Mouse (Mus musculus): ENCODE measurements around the gene Cstf3. TPM values are rescaled to one million over a fixed set of nuclear protein-coding genes. Genes with fewer than 3 reads are reported as not detected.
"Not testable (repeated sequence)": the region's sequence is repeated elsewhere in the genome, so short reads cannot be mapped to it uniquely, and the experiment has no call there.

The Cstf3 gene
- 12.0 TPM for polyA plus RNA-seq (2012; fragmentation: generic; extraction: Trizol)

DNA sequence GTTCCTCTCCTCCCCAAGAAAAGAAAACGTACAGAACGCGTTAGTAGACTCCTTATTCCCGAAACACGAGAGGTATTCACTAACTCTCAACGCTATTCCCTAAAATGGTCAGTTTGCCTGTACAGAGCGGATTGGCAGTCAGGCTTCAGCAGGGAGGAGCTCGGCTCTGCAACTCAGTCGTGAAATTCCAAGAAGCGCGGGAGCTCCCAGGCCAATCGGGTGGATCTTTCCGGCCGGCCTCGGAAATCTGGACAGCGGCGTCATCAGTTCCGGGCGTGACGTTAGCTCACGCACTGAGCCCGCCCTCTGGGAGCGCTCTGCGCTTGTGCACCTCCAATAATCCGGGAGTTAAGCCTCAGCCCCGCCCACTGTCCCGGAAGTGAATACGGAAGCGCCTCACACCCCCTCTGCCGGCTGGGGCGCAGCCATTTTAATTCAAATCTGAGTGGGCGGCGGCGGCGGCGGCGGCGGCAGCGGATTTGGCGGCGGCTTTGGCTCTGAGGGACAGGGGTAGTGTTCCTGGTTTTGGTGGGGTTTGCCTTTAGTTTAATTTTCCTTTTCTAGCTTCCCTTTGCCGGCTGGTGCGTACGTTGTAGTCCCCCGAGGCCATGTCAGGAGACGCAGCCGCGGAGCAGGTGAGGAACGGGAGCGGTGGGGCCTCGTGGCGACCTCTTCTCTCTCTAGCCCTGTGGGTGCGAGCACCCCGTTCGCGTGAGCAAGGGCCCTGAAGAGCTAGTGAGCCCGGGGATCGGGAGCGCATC, at the start of gene Cstf3:
Cstf3 (plus strand) TSS at position 456 of the 761 bp plus-strand sequence.
- Histone ChIP-seq H3K36me3 (ENCODE audit: control insufficient read depth, insufficient read depth) (no peaks in the 10 kb centered on the region), H3K27me3 (ENCODE audit: control insufficient read depth, insufficient read depth, insufficient read length) (no peaks in the 10 kb centered on the region), H3K4me3 (peak within 1 kb of the TSS; percentile 88), H3K79me2 (ENCODE audit: control insufficient read depth, insufficient read depth) (peaks cover 49% of the 10 kb centered on the region), H3ac (ENCODE audit: control insufficient read depth, insufficient read length) (peak within 1 kb of the TSS; percentile 6), H3K4me2 (ENCODE audit: low read depth) (peak within 1 kb of the TSS; percentile 78)
- TF ChIP-seq CEBPB (IDR thresholded peaks at IDR 0.05; ENCODE audit: insufficient read depth, poor library complexity, severe bottlenecking) = no peak
- peak; percentile 83 for TF ChIP-seq E2F4 (IDR thresholded peaks at IDR 0.05; ENCODE audit: insufficient read depth)
- TF ChIP-seq TCF12 (IDR thresholded peaks at IDR 0.05; ENCODE audit: insufficient read depth, poor library complexity, severe bottlenecking) = no peak
- no peak for TF ChIP-seq REST (IDR thresholded peaks at IDR 0.05; ENCODE audit: insufficient read depth, insufficient read length)
- no peak for TF ChIP-seq TCF3 (IDR thresholded peaks at IDR 0.05; ENCODE audit: insufficient read length, low read depth)
- peak; percentile 27 for TF ChIP-seq POLR2AphosphoS2 (IDR thresholded peaks at IDR 0.05; ENCODE audit: insufficient read length, low read depth)
- peak; percentile 96 for TF ChIP-seq SRF (IDR thresholded peaks at IDR 0.05; ENCODE audit: control insufficient read depth, insufficient read length, low read depth)
- TF ChIP-seq MYOG (IDR thresholded peaks at IDR 0.05; ENCODE audit: control insufficient read depth in 1 of 3, insufficient read depth in 1 of 3, insufficient read length in 2 of 3, low read depth in 2 of 3) = no peak
- TF ChIP-seq MYOD1 (IDR thresholded peaks at IDR 0.05; ENCODE audit: control insufficient read depth in 1 of 3, insufficient read length in 2 of 3, low read depth in 2 of 3) = no peak
- TF ChIP-seq POLR2A (IDR thresholded peaks at IDR 0.05; ENCODE audit: insufficient read length, low read depth) = peak; percentile 24
- no peak for TF ChIP-seq MAX (IDR thresholded peaks at IDR 0.05; ENCODE audit: low read depth)
- TF ChIP-seq USF1 (IDR thresholded peaks at IDR 0.05; ENCODE audit: low read depth) = no peak

DNA sequence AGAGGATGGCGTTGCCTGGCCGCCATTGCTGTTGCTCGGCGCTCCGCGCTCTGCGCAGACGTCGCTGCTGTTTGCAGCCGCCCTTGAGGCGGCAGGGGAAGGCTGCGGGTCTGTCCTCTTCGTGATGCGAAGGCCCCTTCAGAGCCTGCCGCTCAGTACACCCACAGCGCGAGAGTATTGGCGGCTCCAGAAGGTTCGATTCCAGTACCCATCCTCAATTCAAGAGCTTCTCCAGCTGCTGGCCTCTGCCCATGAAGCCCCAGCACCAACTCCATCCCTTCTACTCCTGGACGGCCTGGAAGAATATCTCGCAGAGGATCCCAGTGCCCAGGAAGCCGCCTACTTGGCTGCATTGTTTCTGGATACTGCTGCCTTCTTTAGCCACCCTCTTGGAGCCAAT, 33.6 kb upstream of the Cstf3 start:
- H3K79me2 ChIP-seq (ENCODE audit: control insufficient read depth, insufficient read depth); H3K36me3 ChIP-seq (ENCODE audit: control insufficient read depth, insufficient read depth); H3K4me2 ChIP-seq (ENCODE audit: low read depth); H3ac ChIP-seq (ENCODE audit: control insufficient read depth, insufficient read length); H3K27me3 ChIP-seq (ENCODE audit: control insufficient read depth, insufficient read depth, insufficient read length); H3K4me3 ChIP-seq: not testable (repeated sequence)

DNA sequence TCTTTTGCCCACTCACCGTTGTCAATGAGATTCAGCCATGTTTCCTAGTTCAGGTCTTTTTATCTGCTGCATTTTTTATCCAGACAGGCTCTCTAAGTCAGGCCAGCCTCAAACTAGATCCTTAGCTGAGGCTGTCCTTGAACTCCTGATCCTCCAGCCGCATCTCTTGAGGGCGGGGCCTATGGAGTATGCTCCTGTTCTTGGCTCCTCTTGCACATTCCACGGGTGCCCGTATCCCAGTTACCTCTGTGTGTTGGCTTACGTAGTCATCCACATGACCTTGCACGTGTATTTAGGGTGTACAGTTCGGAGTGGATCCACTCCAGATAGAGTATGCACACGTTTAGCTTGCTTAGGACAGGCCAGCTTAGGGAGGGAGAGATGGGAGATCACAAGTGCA, 32.6 kb upstream of the Cstf3 start:
- Histone ChIP-seq H3K4me2 (ENCODE audit: low read depth) (no peak overlapping the region), H3ac (ENCODE audit: control insufficient read depth, insufficient read length) (no peak overlapping the region), H3K79me2 (ENCODE audit: control insufficient read depth, insufficient read depth) (no peaks in the 10 kb centered on the region), H3K36me3 (ENCODE audit: control insufficient read depth, insufficient read depth) (no peaks in the 10 kb centered on the region), H3K27me3 (ENCODE audit: control insufficient read depth, insufficient read depth, insufficient read length) (no peaks in the 10 kb centered on the region), H3K4me3 (no peak overlapping the region)
- TF ChIP-seq SRF (IDR thresholded peaks at IDR 0.05; ENCODE audit: control insufficient read depth, insufficient read length, low read depth) = no peak
- TF ChIP-seq MAX (IDR thresholded peaks at IDR 0.05; ENCODE audit: low read depth) = no peak
- no peak for TF ChIP-seq USF1 (IDR thresholded peaks at IDR 0.05; ENCODE audit: low read depth)
- no peak for TF ChIP-seq TCF12 (IDR thresholded peaks at IDR 0.05; ENCODE audit: insufficient read depth, poor library complexity, severe bottlenecking)
- TF ChIP-seq POLR2AphosphoS2 (IDR thresholded peaks at IDR 0.05; ENCODE audit: insufficient read length, low read depth) = no peak

DNA sequence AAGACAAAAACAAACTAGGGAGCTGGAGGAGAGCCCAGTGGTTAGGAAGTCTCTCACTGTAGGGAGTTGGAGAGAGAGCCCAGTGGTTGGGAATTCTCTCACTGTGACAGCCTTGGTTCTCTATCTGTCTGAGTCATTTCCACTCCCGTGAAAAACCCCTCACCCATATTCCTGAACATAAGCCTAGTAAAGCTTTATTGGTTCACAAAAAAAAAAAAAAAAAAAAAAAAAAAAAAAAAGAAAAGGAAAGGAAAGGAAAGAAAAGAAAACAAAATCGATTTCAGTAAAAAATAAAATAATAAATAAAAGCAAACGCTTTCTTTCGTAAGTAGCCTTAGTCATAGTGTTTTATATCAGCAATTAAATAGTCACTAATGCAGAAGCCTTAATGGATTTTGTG, 32.0 kb upstream of the Cstf3 start:
- H3K4me3 ChIP-seq = no peak overlapping the region
- H3K4me2 ChIP-seq (ENCODE audit: low read depth) = no peak overlapping the region
- no peak for TF ChIP-seq REST (IDR thresholded peaks at IDR 0.05; ENCODE audit: insufficient read depth, insufficient read length)
- no peak for TF ChIP-seq POLR2AphosphoS2 (IDR thresholded peaks at IDR 0.05; ENCODE audit: insufficient read length, low read depth)
- TF ChIP-seq CEBPB (IDR thresholded peaks at IDR 0.05; ENCODE audit: insufficient read depth, poor library complexity, severe bottlenecking) = no peak
- TF ChIP-seq TCF12 (IDR thresholded peaks at IDR 0.05; ENCODE audit: insufficient read depth, poor library complexity, severe bottlenecking) = no peak
- no peak for TF ChIP-seq MYOG (IDR thresholded peaks at IDR 0.05; ENCODE audit: control insufficient read depth in 1 of 3, insufficient read depth in 1 of 3, insufficient read length in 2 of 3, low read depth in 2 of 3)
- no peak for TF ChIP-seq MYOD1 (IDR thresholded peaks at IDR 0.05; ENCODE audit: control insufficient read depth in 1 of 3, insufficient read length in 2 of 3, low read depth in 2 of 3)
- no peak for TF ChIP-seq MAX (IDR thresholded peaks at IDR 0.05; ENCODE audit: low read depth)
- no peak for TF ChIP-seq TCF3 (IDR thresholded peaks at IDR 0.05; ENCODE audit: insufficient read length, low read depth)
- TF ChIP-seq E2F4 (IDR thresholded peaks at IDR 0.05; ENCODE audit: insufficient read depth) = no peak

DNA sequence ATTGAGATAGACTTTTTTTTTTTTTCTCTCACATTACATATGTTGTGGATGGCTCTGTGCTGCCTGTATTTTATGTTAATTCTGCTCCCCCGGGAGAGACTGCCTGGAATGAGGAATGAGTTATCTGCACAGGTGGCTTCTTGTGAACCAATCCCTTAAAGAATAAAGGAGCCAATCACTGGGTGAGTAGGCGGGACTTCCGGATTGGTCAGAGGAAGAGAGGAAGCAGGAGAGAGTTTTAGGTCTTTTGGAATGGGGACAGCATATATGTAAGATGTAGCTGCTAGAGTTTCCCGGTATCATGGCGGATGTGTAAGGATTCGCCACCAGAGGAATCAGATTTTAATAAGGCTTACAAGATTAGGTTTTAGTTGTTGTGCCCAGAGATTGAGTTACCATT, 31.4 kb upstream of the Cstf3 start:
- H3K4me3 ChIP-seq = peak overlapping the region; percentile 19
- no peaks in the 10 kb centered on the region for H3K27me3 ChIP-seq (ENCODE audit: control insufficient read depth, insufficient read depth, insufficient read length)
- H3ac ChIP-seq (ENCODE audit: control insufficient read depth, insufficient read length) = no peak overlapping the region
- no peaks in the 10 kb centered on the region for H3K36me3 ChIP-seq (ENCODE audit: control insufficient read depth, insufficient read depth)
- H3K4me2 ChIP-seq (ENCODE audit: low read depth) = peak overlapping the region; percentile 85
- TF ChIP-seq CEBPB (IDR thresholded peaks at IDR 0.05; ENCODE audit: insufficient read depth, poor library complexity, severe bottlenecking) = no peak
- H3K79me2 ChIP-seq (ENCODE audit: control insufficient read depth, insufficient read depth) = no peaks in the 10 kb centered on the region

More for the DNA sequence above, 32.0 kb upstream of the Cstf3 start:
- H3ac ChIP-seq (ENCODE audit: control insufficient read depth, insufficient read length) = no peak overlapping the region
- no peaks in the 10 kb centered on the region for H3K27me3 ChIP-seq (ENCODE audit: control insufficient read depth, insufficient read depth, insufficient read length)
- no peaks in the 10 kb centered on the region for H3K36me3 ChIP-seq (ENCODE audit: control insufficient read depth, insufficient read depth)
- no peaks in the 10 kb centered on the region for H3K79me2 ChIP-seq (ENCODE audit: control insufficient read depth, insufficient read depth)
